In genomic region chr7:67691036-67691435, GRCm38 (mm10) we compare ENCODE assay signal across 17 mouse cellular contexts. TPM values are rescaled to one million over a fixed set of nuclear protein-coding genes. Genes with fewer than 3 reads are reported as not detected.
DNase-seq lines count a peak whose midpoint lies in the region; ATAC-seq and TF ChIP-seq lines count a peak whose summit lies in the region.
"Had no signal": no experiment of that assay in that cellular context is flagged by ENCODE, and none has a peak within 500 bp of the region (broad histone marks: within the 10 kb centered on the region; RNA-seq: fewer than 3 reads in every experiment).

No protein-coding gene starts in this region.

- 0 out of 2 replicates have a peak, but pooled peaks cover 3% of the 10 kb centered on the region for H3K36me3 ChIP-seq in heart, postnatal 0 days (replicated peaks; ENCODE audit: control insufficient read depth, insufficient read depth, low read length)
- H3K36me3 ChIP-seq in hindbrain, embryonic 13.5 days, result no peaks in the 10 kb centered on the region
- H3K36me3 ChIP-seq: stomach, embryonic 15.5 days had no signal

- intact Hi-C loops in left cerebral cortex, postnatal 14 days (cut with DNase I), result no loop called here

- no peaks in the 10 kb centered on the region for H3K27me3 ChIP-seq in heart, postnatal 0 days (ENCODE audit: control insufficient read depth, insufficient read depth, low read length)
- H3K27me3 ChIP-seq in hindbrain, embryonic 13.5 days, result no peaks in the 10 kb centered on the region
- H3K27me3 ChIP-seq: embryonic facial prominence, embryonic 13.5 days; stomach, embryonic 15.5 days had no signal

- no peak overlapping the region for H3K9ac ChIP-seq in heart, postnatal 0 days (replicated peaks; ENCODE audit: low read depth, low read length)
- H3K9ac ChIP-seq in hindbrain, embryonic 13.5 days, result no peak overlapping the region
- H3K9ac ChIP-seq: embryonic facial prominence, embryonic 13.5 days; stomach, embryonic 15.5 days had no signal

- no peak for TF ChIP-seq EP300 in heart, postnatal 0 days (IDR thresholded peaks at IDR 0.05; ENCODE audit: low read depth)

- WGBS in heart, postnatal 0 days, result 28% methylated on average over 6 of the region's 6 CpGs
- WGBS in hindbrain, embryonic 13.5 days, result 84% methylated on average over 6 of the region's 6 CpGs

- H3K27ac ChIP-seq in heart, postnatal 0 days (ENCODE audit: low read depth), result no peak overlapping the region
- H3K27ac ChIP-seq in hindbrain, embryonic 13.5 days, result no peak overlapping the region
- H3K27ac ChIP-seq: embryonic facial prominence, embryonic 13.5 days; forebrain, embryonic 10.5 days; limb, embryonic 10.5 days; stomach, embryonic 15.5 days had no signal

- H3K4me2 ChIP-seq in heart, postnatal 0 days (ENCODE audit: low read depth, low read length), result no peak overlapping the region
- H3K4me2 ChIP-seq in hindbrain, embryonic 13.5 days, result no peak overlapping the region
- H3K4me2 ChIP-seq: embryonic facial prominence, embryonic 13.5 days; stomach, embryonic 15.5 days had no signal

- H3K4me1 ChIP-seq in heart, postnatal 0 days (ENCODE audit: control insufficient read depth, insufficient read depth), result peaks cover 23% of the 10 kb centered on the region
- no peaks in the 10 kb centered on the region; the same call in 1 of the 2 replicates for H3K4me1 ChIP-seq in hindbrain, embryonic 13.5 days (replicated peaks)
- H3K4me1 ChIP-seq: embryonic facial prominence, embryonic 13.5 days; forebrain, embryonic 10.5 days had no signal

- H3K9me3 ChIP-seq in heart, postnatal 0 days (replicated peaks; ENCODE audit: control insufficient read depth, low read length), result no peaks in the 10 kb centered on the region
- H3K9me3 ChIP-seq in hindbrain, embryonic 13.5 days, result no peaks in the 10 kb centered on the region
- H3K9me3 ChIP-seq: embryonic facial prominence, embryonic 13.5 days; forebrain, embryonic 10.5 days; limb, embryonic 10.5 days; stomach, embryonic 15.5 days had no signal

- no peak overlapping the region for H3K4me3 ChIP-seq in heart, postnatal 0 days (ENCODE audit: low read depth, low read length)
- H3K4me3 ChIP-seq in hindbrain, embryonic 13.5 days, result no peak overlapping the region
- H3K4me3 ChIP-seq: embryonic facial prominence, embryonic 13.5 days; forebrain, embryonic 10.5 days; limb, embryonic 10.5 days; stomach, embryonic 15.5 days had no signal

- peak; percentile 17 for DNase-seq in embryo, embryonic 10 days (ENCODE audit: low spot score)
- DNase-seq in embryo, embryonic 9.5 days (ENCODE audit: extremely low spot score), result no peak
- DNase-seq in lung, postnatal 10 days, result peak; percentile 13
- no peak for DNase-seq in lung, postnatal 14 days
- no peak for DNase-seq in heart, postnatal 0 days (ENCODE audit: low spot score)
- DNase-seq in layer of hippocampus, postnatal 36 days, result no peak
- DNase-seq in left cerebral cortex, postnatal 14 days (ENCODE audit: low spot score in 2 of 2), result no peak
- DNase-seq: cerebellum, adult 11 months; cerebellum, postnatal 36 days; midbrain, embryonic 14.5 days; thymus, postnatal 4 days had no signal

- peak; percentile 24; the same call in 1 of the 2 replicates for ATAC-seq in heart, postnatal 0 days (ENCODE audit: insufficient read depth, low read depth)
- no peak for ATAC-seq in hindbrain, embryonic 13.5 days (ENCODE audit: low FRiP score)
- ATAC-seq: inflammation-experienced regulatory T-cells, adult 6 months had no signal

- no peak for TF ChIP-seq CTCF in heart, postnatal 0 days (IDR thresholded peaks at IDR 0.05; ENCODE audit: low read depth)

RNA-seq across cellular contexts. Expression of gene Ttc23, which starts 43.8 kb away (rescaled TPM):
- total RNA-seq in heart, postnatal 0 days (2014; rRNA removed; ENCODE audit: low replicate concordance), result 15.5 and 16.4 TPM in 2 replicates
- 12.7 TPM in 2 replicates for polyA plus RNA-seq in heart, postnatal 0 days (2015; fragmentation: Nextera tagmentation; extraction: Ambion mirVana)
- total RNA-seq in layer of hippocampus, postnatal 36 days (2021), result 1 to 10 TPM; 6.2 to 9.0 TPM
- 1 to 10 TPM; 7.8 to 9.7 TPM for total RNA-seq in left cerebral cortex, postnatal 14 days (2021)
- 12.0 and 12.2 TPM in 2 replicates for polyA plus RNA-seq in hindbrain, embryonic 13.5 days (2015; fragmentation: Nextera tagmentation; extraction: Ambion mirVana)

RNA-seq across cellular contexts. Expression of gene Lrrc28, which starts 46.0 kb away (rescaled TPM):
- 24.4 and 71.6 TPM in 2 replicates for total RNA-seq in heart, postnatal 0 days (2014; rRNA removed; ENCODE audit: low replicate concordance)
- polyA plus RNA-seq in heart, postnatal 0 days (2015; fragmentation: Nextera tagmentation; extraction: Ambion mirVana), result 14.3 and 15.2 TPM in 2 replicates
- total RNA-seq in layer of hippocampus, postnatal 36 days (2021), result 10 to 100 TPM; 38.3 to 46.2 TPM
- total RNA-seq in left cerebral cortex, postnatal 14 days (2021), result 10 to 100 TPM; 34.1 to 34.8 TPM
- 32.2 and 33.0 TPM in 2 replicates for polyA plus RNA-seq in hindbrain, embryonic 13.5 days (2015; fragmentation: Nextera tagmentation; extraction: Ambion mirVana)

Comparison
In these comparisons a context has a peak if more than half of its experiments do, and no peak if none do; other contexts are left out.
1. DNase-seq: peak in embryo, embryonic 10 days (single experiment) and lung, postnatal 10 days (single experiment); none in embryo, embryonic 9.5 days (single experiment), lung, postnatal 14 days (single experiment), heart, postnatal 0 days (single experiment), layer of hippocampus, postnatal 36 days (0 of 2) and left cerebral cortex, postnatal 14 days (0 of 2).